Mouse (Mus musculus): ENCODE data around the gene Ell3.

DNA sequence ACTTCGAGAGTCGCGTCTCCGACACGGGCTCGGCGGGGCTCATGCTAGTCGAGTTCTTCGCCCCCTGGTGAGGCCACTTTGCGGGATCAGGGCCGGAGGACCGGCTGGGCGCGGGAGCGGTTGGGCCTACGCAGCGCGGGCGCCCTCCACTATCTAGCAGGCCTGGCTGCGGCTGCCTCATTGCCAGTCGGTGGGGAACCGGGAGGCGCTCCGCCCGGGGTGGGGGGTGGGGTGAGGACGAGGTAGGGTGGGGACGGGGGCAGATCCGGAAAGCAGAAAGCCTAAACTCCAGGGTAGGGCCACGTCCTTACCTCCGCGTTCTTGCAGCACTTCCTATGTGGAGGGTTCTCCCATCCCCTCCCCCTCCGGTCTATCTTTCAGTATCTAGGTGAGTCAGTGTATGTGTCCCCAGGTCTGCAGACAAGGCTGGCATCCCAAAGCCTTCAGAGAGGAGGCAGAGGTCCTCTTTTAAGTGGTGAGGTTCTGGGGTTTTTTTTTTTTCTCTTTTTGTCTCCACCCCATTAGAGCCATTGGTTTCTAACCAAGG is 29.9 kb downstream of the Ell3 start:
- TF ChIP-seq POLR2A (IDR thresholded peaks at IDR 0.05; ENCODE audit: control insufficient read depth in 1 of 2, insufficient read depth in 1 of 2, low read depth in 1 of 2, low read length in 2 of 2, poor library complexity in 1 of 2) (no peak), KAT2A (conservative IDR thresholded peaks at IDR 0.05; ENCODE audit: low read depth, low read length) (no peak)

Data from MEL (cell line).